Mouse (Mus musculus) forebrain, postnatal 0 days (tissue): ENCODE results near the gene Hmgb1. TPM values are rescaled to one million over a fixed set of nuclear protein-coding genes. Genes with fewer than 3 reads are reported as not detected.

Experiments used
- ATAC-seq: fragments of 200-750 bp; cut with Nextera tagmentation; 2 replicates; pipeline ENCODE4 v1.8.0; 2017; ENCODE audit warnings: mild to moderate bottlenecking, moderate library complexity
- DNase-seq: peaks from one replicate; pipeline ENCODE4 v3.0.0-alpha.2; 2015
- H3K27ac ChIP-seq: fragments of 300-500 bp; sonication (generic); 2 replicates; pipeline ENCODE4 v1.5.1; 2014; ENCODE audit warnings: low read depth, mild to moderate bottlenecking, antibody characterized with exemption, low read length, moderate library complexity, mixed read lengths
- H3K27me3 ChIP-seq: fragments of 300-500 bp; sonication (generic); 2 replicates; pipeline ENCODE4 v1.6.1; 2014; ENCODE audit warnings: mild to moderate bottlenecking, low read length, mixed read lengths; ENCODE audit not compliant: insufficient read depth
- H3K36me3 ChIP-seq: fragments of 300-500 bp; sonication (generic); 2 replicates; pipeline ENCODE4 v1.6.1; 2014; ENCODE audit warnings: mild to moderate bottlenecking, moderate library complexity; ENCODE audit not compliant: insufficient read depth
- H3K4me1 ChIP-seq: fragments of 300-500 bp; sonication (generic); 2 replicates; pipeline ENCODE4 v1.6.1; 2014; ENCODE audit warnings: antibody characterized with exemption; ENCODE audit not compliant: insufficient read depth
- H3K4me2 ChIP-seq: fragments of 300-500 bp; sonication (generic); 2 replicates; pipeline ENCODE4 v1.6.1; 2014; ENCODE audit warnings: low read depth, mild to moderate bottlenecking, moderate library complexity
- H3K4me3 ChIP-seq: fragments of 300-500 bp; sonication (generic); 2 replicates; pipeline ENCODE4 v1.5.1; 2014; ENCODE audit warnings: low read depth, low read length, mixed read lengths
- H3K9ac ChIP-seq: fragments of 300-500 bp; sonication (generic); 2 replicates; pipeline ENCODE4 v1.6.1; 2014; ENCODE audit warnings: mild to moderate bottlenecking
- H3K9me3 ChIP-seq: fragments of 300-500 bp; sonication (generic); 2 replicates; pipeline ENCODE4 v1.6.1; 2016; ENCODE audit warnings: low read length
- CTCF ChIP-seq: sonication (generic); IDR thresholded peaks from 2 replicates; pipeline ENCODE4 v1.5.1; 2016; ENCODE audit warnings: antibody characterized with exemption, control low read depth, low read depth
- WGBS: fragments of 180-500 bp; shearing (Covaris S2); extraction: QIAGEN DNeasy Blood & Tissue Kit; methylation state at CpG from one replicate; pipeline ENCODE4 v1.1.7; 2014; 5-methylcytosine and 5-hydroxymethylcytosine counted together
- polyA plus RNA-seq: library from polyadenylated mRNA; unstranded; fragments of >200 nt; fragmentation: Nextera tagmentation; extraction: Ambion mirVana; gene quantifications from 2 replicates; pipeline ENCODE4 v1.2.1, GENCODE M21; 2015
- total RNA-seq: library from RNA; depleted of rRNA; stranded (reverse); fragments of >200 nt; gene quantifications from 2 replicates; pipeline ENCODE4 v1.2.3, GENCODE M21; 2014

Hmgb1 gene
- total and polyA plus RNA-seq, 2 experiments from 2014 or later: 446 to 892 TPM

DNA sequence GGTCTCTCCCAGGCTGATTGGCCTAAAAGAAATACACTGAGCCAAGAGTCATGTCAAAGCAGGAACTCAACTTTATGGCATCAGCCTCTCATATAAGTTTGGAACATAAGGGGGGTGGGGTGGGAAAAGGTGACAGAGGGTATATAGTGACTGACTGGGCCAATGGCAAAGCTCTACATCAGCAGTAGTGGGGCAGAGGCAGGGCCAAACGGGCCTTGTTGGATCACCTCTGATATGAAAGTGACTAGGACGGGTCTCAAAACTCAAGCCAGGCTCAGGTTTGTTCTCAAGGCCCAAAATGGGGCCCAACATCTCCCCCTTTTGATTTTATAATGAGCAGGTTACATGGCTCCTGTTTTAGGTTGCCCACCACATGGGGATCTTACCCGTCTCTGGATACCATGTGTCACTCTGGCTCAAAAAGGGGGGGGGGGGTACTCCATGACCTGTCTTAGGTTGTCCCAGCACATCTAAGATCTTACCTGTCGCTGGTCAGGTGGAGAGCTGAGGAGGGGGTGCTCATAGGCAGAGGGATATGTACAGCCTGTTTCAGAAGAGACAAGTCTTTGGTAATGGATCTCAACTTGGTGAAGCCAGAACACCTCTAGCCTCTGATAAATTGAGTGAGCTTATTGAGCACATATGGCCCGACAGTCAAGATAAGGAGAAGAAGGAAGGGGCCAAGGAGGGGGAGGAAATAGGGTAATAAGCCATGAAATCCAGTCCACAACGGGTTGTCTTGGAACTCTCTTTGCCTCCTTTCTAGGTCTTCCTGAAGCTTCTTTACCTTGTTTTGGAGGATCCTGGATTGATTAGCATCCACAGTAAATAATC, 33.5 kb upstream of the Hmgb1 start:
- no peak overlapping the region for H3K27ac ChIP-seq
- no peak overlapping the region for H3K4me3 ChIP-seq
- no peaks in the 10 kb centered on the region for H3K27me3 ChIP-seq
- no peaks in the 10 kb centered on the region for H3K4me1 ChIP-seq
- H3K36me3 ChIP-seq: peaks cover 47% of the 10 kb centered on the region
- no peak overlapping the region for H3K4me2 ChIP-seq
- WGBS: 94% methylated on average over 6 of the region's 6 CpGs
- DNase-seq (no peak), ATAC-seq (no peak)
- H3K9me3 ChIP-seq: no peaks in the 10 kb centered on the region
- TF ChIP-seq CTCF: no peak
- H3K9ac ChIP-seq: no peak overlapping the region

DNA sequence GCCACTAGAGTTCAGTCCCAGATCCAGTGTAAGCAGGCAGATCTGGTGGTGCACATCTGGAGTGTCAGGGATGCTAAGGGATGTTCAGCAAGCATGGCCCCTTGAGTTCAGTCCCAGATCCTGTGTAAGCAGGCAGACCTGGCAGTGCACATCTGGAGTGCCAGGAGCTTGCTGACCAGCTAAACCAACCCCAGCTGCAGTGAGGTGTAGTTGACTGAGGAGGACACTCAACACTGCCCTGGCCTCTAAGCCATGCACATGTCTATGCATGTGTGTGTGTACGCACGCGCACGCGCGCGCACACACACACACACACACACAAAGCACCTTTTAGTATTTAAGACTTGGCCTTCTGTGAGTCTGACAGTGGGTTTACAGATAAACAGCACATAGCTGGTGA, 31.3 kb upstream of the Hmgb1 start:
- ATAC-seq: no peak
- 98% methylated on average over 7 of the region's 7 CpGs for WGBS
- Histone ChIP-seq H3K27ac (no peak overlapping the region), H3K4me3 (no peak overlapping the region), H3K9ac (no peak overlapping the region), H3K27me3 (no peaks in the 10 kb centered on the region), H3K4me2 (no peak overlapping the region), H3K9me3 (no peaks in the 10 kb centered on the region), H3K4me1 (no peaks in the 10 kb centered on the region), H3K36me3 (peaks cover 63% of the 10 kb centered on the region)
- DNase-seq: no peak
- TF ChIP-seq CTCF: no peak

DNA sequence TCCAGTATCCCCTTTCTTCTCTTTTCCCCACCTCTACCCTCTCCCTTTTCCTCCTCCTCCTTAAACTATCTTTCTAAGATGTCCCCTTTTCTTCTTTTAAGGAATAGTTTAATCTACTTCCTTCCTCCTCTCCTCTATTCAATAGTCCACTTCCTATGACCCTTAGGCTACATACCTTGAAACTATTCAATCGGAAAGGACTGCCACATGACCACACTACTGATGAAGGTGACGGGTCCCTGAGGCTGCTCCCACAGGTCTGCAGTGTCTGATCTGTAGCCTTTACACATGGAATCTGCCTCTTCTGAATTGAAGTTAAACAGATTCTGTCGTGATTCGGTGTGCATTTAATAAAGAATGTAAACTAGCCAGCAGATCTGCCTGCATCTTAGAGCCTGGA, 28.5 kb upstream of the Hmgb1 start:
- Histone ChIP-seq H3K9ac (no peak overlapping the region), H3K4me2 (no peak overlapping the region), H3K36me3 (peaks cover 74% of the 10 kb centered on the region), H3K27ac (no peak overlapping the region), H3K4me1 (no peaks in the 10 kb centered on the region), H3K27me3 (no peaks in the 10 kb centered on the region), H3K9me3 (no peaks in the 10 kb centered on the region), H3K4me3 (no peak overlapping the region)
- WGBS: 85% methylated on average over 4 of the region's 4 CpGs
- TF ChIP-seq CTCF: no peak
- ATAC-seq: no peak
- DNase-seq: no peak

DNA sequence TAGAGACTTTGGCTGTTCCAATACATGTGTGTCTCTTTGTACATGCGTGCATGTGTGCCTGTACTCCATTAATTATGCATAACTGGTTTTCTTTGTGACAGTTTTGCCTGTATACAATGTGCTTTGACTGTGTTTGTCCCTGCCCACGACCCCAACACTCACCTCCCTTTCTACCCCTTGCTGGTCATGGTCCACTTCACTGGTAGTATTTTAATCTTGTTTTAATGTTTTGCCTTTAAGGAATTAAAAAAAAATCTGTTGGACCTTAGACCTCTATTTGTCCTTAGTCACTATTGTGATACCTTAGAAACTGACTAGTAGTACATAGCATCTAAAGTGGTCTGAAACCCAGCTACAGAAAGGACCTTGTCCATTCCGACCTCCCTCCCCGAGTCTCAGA, 26.8 kb upstream of the Hmgb1 start:
- Histone ChIP-seq H3K36me3 (peaks cover 60% of the 10 kb centered on the region), H3K4me2 (no peak overlapping the region), H3K4me3 (no peak overlapping the region), H3K27me3 (no peaks in the 10 kb centered on the region), H3K9me3 (no peaks in the 10 kb centered on the region), H3K27ac (no peak overlapping the region), H3K9ac (no peak overlapping the region), H3K4me1 (no peaks in the 10 kb centered on the region)
- ATAC-seq (no peak), DNase-seq (no peak)
- TF ChIP-seq CTCF: no peak
- WGBS: 74% methylated on average over 4 of the region's 4 CpGs

DNA sequence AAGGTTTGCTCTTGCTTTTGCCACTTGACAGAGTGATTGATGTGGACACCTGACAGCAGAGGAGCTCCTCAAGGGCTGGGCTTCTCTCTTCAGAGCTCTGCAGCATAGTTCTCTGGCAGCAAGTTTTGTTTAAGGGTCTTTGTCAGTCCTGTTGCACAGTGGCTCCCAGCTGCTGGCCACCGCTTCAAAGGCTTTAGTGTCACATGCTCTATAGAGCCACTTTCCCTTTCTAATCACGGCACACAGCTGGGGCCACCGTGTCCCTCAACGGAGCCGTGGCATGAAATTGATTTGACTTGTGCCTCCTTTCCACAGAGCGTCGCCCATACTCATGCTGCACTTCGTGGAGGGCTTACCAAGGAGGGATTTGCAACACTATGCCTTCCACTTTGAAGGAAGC, 25.0 kb upstream of the Hmgb1 start:
- no peaks in the 10 kb centered on the region for H3K27me3 ChIP-seq
- H3K9ac ChIP-seq: no peak overlapping the region
- no peak for TF ChIP-seq CTCF
- H3K4me1 ChIP-seq: no peaks in the 10 kb centered on the region
- no peak overlapping the region for H3K4me2 ChIP-seq
- no peak for ATAC-seq
- H3K36me3 ChIP-seq: peaks cover 56% of the 10 kb centered on the region
- no peak for DNase-seq
- WGBS: 47% methylated on average over 8 of the region's 8 CpGs
- no peak overlapping the region for H3K4me3 ChIP-seq
- H3K27ac ChIP-seq: no peak overlapping the region
- no peaks in the 10 kb centered on the region for H3K9me3 ChIP-seq

DNA sequence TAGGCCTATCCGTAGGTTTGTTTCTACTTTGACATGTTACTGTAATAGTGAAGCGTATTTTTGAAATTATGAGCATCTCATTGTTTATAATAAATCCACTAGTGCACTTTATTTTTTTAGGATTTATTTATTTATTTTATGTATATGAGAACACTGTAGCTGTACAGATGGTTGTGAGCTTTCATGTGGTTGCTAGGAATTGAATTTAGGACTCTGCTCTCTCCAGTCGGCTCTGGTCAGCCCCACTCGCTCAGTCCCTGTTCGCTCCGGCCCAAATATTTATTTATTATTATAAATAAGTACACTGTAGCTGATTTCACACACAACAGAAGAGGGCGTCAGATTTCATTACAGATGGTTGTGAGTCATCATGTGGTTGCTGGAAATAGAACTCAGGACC, 24.5 kb upstream of the Hmgb1 start:
- Histone ChIP-seq H3K27me3 (no peaks in the 10 kb centered on the region), H3K27ac (no peak overlapping the region), H3K4me2 (no peak overlapping the region), H3K4me1 (no peaks in the 10 kb centered on the region), H3K9ac (no peak overlapping the region), H3K36me3 (peaks cover 56% of the 10 kb centered on the region), H3K4me3 (no peak overlapping the region), H3K9me3 (no peaks in the 10 kb centered on the region)
- DNase-seq (no peak), ATAC-seq (no peak)
- TF ChIP-seq CTCF: no peak
- WGBS: 88% methylated on average over 7 of the region's 7 CpGs

DNA sequence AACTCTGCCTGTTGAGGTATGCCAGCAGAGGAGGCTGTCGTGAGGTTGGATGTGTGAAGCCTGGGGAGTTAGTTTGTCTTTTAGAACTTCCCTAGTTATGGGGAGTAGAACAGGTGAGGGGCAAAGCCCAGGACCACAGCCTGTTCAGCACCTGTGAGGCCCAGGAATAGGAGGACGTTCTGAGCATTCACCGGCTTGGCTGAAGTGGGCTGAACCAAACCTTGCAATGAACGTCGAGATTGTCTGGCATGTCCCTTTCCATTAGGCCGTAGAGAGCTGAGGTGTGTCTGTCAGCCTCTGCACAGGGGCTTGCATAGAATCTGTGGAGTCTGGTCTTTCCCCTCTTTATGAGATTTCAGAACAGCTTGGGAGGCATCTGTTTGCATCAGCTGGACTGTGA, 23.4 kb upstream of the Hmgb1 start:
- H3K4me3 ChIP-seq: no peak overlapping the region
- DNase-seq: no peak
- H3K9ac ChIP-seq: no peak overlapping the region
- no peaks in the 10 kb centered on the region for H3K27me3 ChIP-seq
- no peaks in the 10 kb centered on the region for H3K9me3 ChIP-seq
- 87% methylated on average over 6 of the region's 6 CpGs for WGBS
- no peaks in the 10 kb centered on the region for H3K4me1 ChIP-seq
- no peak overlapping the region for H3K4me2 ChIP-seq
- peaks cover 54% of the 10 kb centered on the region for H3K36me3 ChIP-seq
- no peak for TF ChIP-seq CTCF
- no peak overlapping the region for H3K27ac ChIP-seq
- no peak for ATAC-seq
